Mouse (Mus musculus) liver, embryonic 14 days (tissue): Measurements from ENCODE around the gene Cwc25. TPM values are rescaled to one million over a fixed set of nuclear protein-coding genes. Genes with fewer than 3 reads are reported as not detected.

Source experiments
- polyA plus RNA-seq: library from polyadenylated mRNA; depleted of rRNA; stranded (reverse); fragments of >200 nt; gene quantifications from 2 replicates; pipeline ENCODE4 v1.2.3, GENCODE M21; 2012; rRNA removed

The Cwc25 gene
- 5.7 and 5.8 TPM in 2 replicates for polyA plus RNA-seq

DNA sequence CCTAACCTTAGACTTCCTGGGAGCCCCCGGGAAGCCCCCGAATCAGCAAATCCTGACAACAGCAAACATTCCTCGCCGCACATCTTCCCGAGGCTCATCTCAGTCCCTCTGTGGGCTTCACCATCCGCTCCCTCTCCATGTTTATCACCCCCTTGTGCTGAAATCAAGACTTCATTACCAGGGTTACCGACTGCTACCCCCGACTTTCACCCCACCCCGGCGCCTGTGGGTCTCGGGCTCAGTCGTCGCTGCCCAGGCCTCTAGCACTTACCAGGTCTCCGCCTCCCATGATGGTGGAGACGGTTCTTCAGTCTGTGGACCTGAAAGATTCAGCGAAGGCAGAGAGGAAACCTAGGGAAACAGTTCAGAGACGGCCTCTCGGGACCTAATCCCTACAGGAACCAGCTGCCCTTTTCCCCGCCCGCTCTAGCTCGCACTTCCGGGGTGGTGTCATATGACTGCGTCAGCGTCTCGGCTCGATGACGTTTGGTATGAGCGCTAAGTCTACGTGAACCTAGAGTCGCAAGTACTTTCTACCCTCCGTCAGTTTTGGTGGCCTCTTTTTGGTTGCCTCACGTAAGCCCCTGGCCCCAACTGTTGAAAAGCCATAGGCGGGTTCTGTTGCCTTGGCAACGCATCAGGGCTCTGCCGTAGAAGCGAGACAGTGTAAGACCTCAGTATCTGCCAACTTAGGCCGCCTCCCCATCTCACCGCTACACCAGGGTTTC is at the start of gene Cwc25:
Gene Cwc25 (minus strand): TSS at position 403 of the 728 bp plus-strand sequence.

DNA sequence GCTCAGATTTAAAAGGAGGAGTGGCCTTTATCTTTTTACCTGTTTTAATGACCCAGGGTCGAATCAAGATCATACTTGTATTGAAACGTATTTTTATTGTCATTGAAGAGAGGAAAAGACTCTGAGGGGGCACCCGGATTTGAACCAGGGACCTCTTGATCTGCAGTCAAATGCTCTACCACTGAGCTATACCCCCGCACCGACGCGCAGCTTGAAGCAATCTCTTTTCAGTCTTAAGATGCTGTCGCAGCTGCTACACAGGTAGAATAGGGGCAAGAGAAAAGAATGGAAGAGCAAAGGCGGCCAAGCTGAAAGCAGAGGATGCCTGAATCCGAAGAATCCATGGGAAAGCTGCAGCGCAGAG is 32.4 kb upstream of the Cwc25 start, which contains the start of gene Lasp1:
Gene Lasp1 (plus strand): TSS at position 219 of the 364 bp plus-strand sequence.

DNA sequence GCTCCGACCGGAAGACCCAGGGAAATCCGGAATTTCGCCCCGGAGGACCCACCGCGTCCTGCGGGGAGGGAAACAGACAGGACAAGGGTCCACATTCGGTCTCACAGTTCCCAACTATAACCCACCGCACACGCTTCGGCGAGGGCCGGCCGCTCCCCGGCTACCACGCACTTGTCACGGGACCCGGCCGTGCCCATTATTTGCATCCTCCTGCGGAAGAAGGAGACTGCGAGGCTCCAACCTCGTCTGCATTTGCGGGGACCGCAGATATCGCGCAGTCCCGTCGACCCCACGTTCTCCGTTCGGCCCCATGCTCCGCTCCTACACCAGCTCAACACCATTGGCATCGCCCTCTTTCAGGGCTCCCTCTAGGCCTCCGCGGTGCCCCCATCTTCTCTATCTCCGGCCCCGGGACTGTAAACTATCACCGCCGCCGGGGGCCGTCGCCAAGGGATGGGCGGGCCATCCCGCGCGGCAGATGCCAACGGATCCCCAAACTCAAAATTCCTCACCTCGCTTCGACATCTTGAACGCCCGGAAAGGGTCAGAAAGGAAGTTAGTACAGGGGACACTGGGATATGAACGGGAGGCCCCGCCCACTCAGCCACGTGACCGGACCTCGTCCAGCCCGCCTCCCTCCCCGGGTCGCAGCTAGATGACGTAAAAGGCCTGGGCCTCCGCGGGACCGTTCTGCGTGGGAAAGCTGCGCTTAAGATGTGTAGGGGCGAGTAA is 15.6 kb upstream of the Cwc25 start, which contains the start of gene Rpl23:
Gene Rpl23 (minus strand): TSS at position 606 of the 732 bp plus-strand sequence.

DNA sequence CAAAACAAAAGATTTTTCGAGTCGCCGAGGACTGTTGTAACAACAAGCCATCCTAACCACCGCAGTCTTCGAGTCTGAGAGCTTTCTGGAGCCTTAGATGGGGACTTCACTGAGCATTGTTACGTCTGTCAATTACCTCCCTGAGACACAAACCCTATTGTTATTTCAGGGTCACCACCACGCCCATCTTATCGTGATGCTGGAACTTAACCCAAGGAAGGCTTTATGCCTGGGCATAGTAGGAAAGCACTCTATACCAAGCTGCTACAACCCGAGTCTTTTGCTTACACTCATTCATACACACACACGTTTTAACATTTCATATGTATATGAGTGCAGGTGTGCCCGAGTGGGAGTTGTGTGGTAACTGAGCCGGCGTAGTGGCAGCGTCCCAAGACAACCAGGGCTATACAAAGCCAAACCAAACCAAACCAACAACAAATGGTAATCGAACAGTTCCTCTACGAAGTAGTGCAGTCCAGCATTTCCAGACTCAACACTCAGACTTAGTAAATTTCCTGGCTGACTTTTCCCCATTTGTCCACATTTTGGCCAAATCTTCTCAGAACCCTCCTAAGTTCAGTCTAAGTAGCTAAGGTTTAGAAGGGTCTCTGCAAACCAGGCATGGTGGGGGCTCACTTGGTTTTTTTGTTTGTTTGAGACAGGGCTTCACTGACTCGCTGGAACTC is 9.6 kb upstream of the Cwc25 start, which contains the start of gene 1700001P01Rik:
Gene 1700001P01Rik (minus strand): TSS at position 111 of the 689 bp plus-strand sequence.

DNA sequence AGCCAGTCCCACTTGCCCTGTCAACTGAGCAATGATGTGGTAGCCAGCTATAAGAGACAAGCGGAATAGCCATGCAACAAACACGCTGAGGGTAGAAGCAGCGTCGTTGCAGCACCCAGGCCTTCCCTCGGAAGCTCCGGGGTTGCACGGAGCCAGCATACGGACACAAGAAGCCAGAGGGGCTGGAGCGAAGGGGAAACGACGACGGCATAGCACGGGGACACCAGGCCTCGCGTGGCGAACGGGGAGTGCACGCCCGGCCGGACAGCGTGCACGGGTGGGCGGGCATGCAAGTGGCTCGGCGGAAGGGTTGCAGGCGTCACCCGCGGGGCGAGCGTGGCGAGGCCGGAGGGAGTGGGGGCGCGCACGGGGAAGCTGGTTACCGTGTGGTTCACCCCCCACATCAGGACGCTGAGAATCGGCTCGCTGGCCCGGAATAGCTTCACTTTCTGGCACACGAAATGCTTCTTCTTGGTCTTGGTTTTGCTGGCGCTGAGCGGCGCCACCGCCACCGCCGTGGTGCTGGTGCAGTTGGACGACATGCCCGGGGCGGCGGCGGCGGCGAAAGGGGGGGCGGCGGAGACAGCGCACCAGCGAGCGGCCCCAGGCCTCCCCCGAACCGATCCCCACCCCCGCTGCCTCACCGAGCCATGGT is 22.2 kb downstream of the Cwc25 start, which contains the start of gene Pip4k2b:
Gene Pip4k2b (minus strand): TSS at position 642 of the 655 bp plus-strand sequence.

DNA sequence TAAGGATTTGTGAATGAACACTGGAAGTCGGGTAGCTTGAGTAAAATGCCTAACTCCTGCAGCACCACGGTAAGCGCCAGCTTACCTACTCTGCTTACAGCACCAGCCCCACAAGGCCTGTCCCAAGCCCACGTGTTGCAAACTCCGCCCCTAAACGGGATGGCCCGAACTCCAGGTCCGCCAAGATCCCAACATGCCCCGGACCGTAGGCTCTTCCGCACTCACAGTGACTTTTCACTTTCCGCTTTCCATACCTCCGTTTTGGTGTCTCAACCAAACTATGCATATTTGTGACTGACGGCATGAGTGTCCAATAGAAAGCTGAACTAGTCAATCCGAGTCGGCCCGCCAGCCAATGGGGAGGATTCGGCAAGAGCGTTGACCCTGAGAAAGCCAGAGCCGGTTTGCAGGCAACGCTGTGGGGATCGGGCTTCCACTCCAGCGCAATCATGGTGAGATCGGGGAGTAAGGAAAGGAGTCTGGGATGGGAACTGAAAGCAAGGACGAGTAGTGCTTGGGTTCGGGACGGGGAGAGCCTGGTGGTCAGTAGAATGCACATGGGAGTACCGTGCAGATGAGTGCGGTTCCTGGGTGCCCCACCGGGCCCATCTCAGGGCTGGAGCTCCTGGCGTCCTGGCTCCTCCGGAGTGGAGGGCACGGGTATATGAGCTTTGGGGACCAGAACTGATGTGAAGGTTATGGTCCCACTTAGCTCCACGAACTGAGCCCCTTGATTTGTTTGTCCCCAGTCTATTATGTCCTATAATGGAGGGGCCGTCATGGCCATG is 63.1 kb downstream of the Cwc25 start, which contains the start of gene Psmb3:
Gene Psmb3 (plus strand): TSS at position 361 of the 788 bp plus-strand sequence.

DNA sequence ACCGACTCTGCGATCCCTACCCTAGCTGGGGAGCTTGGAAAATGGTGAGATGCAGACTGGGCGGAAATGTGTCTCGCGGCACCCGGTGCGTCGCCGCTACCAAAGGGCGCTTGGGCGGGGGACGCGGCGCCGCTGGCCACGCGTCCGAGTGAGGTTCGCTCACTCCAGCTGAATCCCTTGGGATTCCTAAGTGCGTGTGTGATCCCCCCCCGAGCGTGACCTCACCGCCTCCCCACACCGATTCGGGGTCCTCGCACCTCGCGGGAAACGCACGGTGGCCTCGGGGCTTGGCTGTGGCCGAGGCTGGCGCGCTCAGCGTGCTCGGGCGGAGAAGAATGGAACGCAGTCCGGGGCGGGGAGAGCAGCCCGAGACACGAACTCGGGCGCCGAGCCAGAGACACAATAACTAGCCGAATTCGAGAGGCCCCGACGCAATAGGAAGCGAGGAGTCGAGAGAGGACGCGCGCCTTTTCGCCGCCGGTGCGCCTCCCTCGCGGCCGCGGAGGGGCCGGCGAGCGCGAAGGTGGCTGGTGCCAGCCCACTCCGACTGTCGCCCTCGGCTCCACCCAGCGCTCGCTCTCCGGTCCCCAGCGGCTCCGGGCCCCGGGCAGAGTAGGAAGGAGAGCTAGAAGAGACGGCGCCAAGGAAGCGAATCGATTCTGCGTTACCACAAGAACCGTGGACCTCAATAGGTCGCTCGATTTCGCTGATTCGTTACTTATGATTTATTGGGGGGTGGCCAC is 66.2 kb downstream of the Cwc25 start, which contains the start of gene Pcgf2:
Gene Pcgf2 (minus strand): TSS at position 495 of the 743 bp plus-strand sequence.

Other genes starting within 250 kb of the Cwc25 start
- 0.02 and 0.05 TPM in 2 replicates for gene Srcin1, start 190.4 kb downstream of the Cwc25 start, polyA plus RNA-seq
- 0.62 and 0.67 TPM in 2 replicates for gene Epop, start 136.9 kb downstream of the Cwc25 start, polyA plus RNA-seq
- 1.00 and 1.2 TPM in 2 replicates for gene Mllt6, start 103.1 kb downstream of the Cwc25 start, polyA plus RNA-seq
- 4.9 and 5.2 TPM in 2 replicates for gene Cisd3, start 80.7 kb downstream of the Cwc25 start, polyA plus RNA-seq
- gene Pcgf2, start 66.1 kb downstream of the Cwc25 start, polyA plus RNA-seq: 3.9 and 4.6 TPM in 2 replicates
- gene Psmb3, start 63.2 kb downstream of the Cwc25 start, polyA plus RNA-seq: 180 and 207 TPM in 2 replicates
- gene Pip4k2b, start 21.9 kb downstream of the Cwc25 start, polyA plus RNA-seq: 4.7 and 5.4 TPM in 2 replicates
- 0.06 TPM in 1 of 2 replicates, not detected in the other for gene 1700001P01Rik, start 9.4 kb upstream of the Cwc25 start, polyA plus RNA-seq
- 582 and 642 TPM in 2 replicates for gene Rpl23, start 15.9 kb upstream of the Cwc25 start, polyA plus RNA-seq
- 17.7 and 19.5 TPM in 2 replicates for gene Lasp1, start 32.4 kb upstream of the Cwc25 start, polyA plus RNA-seq
- 0.51 and 0.73 TPM in 2 replicates for gene B230217C12Rik, start 74.2 kb upstream of the Cwc25 start, polyA plus RNA-seq
- gene Fbxo47, start 117.6 kb upstream of the Cwc25 start, polyA plus RNA-seq: 0.22 and 0.24 TPM in 2 replicates
- gene Plxdc1, start 219.9 kb upstream of the Cwc25 start, polyA plus RNA-seq: 0.27 and 0.35 TPM in 2 replicates
- gene Arl5c, start 229.6 kb upstream of the Cwc25 start, polyA plus RNA-seq: 2.2 and 2.9 TPM in 2 replicates